In genomic region chr19:32191596-32191995, GRCm38 (mm10) we compare ENCODE assay signal across 14 mouse cellular contexts.
"Had no signal": no experiment of that assay in that cellular context is flagged by ENCODE, and none has a peak within 500 bp of the region (broad histone marks: within the 10 kb centered on the region; RNA-seq: fewer than 3 reads in every experiment).

No protein-coding gene starts in this region.

- H3K4me3 ChIP-seq: left cerebral cortex, adult 2 months; liver, embryonic 13.5 days; lung, embryonic 15.5 days had no signal

- H3K36me3 ChIP-seq: lung, embryonic 15.5 days had no signal

- H3K4me2 ChIP-seq: liver, embryonic 13.5 days; lung, embryonic 15.5 days; midbrain, embryonic 11.5 days had no signal

- H3K27ac ChIP-seq: left cerebral cortex, adult 2 months; lung, embryonic 15.5 days had no signal

- DNase-seq: kidney, adult 11 months; kidney, adult 9 months; kidney, postnatal 14 days; kidney, postnatal 4 days; layer of hippocampus, postnatal 36 days; liver, embryonic 13.5 days; lung, postnatal 14 days; lung, postnatal 4 days; midbrain, embryonic 14.5 days; thymus, adult 18-20 months; thymus, postnatal 36 days had no signal

- H3K9ac ChIP-seq: liver, embryonic 13.5 days; lung, embryonic 15.5 days had no signal

- H3K9me3 ChIP-seq: liver, embryonic 13.5 days; lung, embryonic 15.5 days had no signal

- H3K27me3 ChIP-seq: liver, embryonic 13.5 days; lung, embryonic 15.5 days had no signal
